Mouse (Mus musculus): ENCODE data around the gene D430041D05Rik. TPM values are rescaled to one million over a fixed set of nuclear protein-coding genes. Genes with fewer than 3 reads are reported as not detected.

D430041D05Rik gene
- polyA plus RNA-seq, 1 experiment from 2014 or later = 17.3 TPM

- ATAC-seq (ENCODE audit: low read depth) = no peak
- Histone ChIP-seq H3K9ac (replicated peaks; ENCODE audit: low read depth, low read length) (no peak overlapping the region), H3K9me3 (ENCODE audit: control insufficient read depth, low read length) (no peaks in the 10 kb centered on the region), H3K27me3 (ENCODE audit: control insufficient read depth, insufficient read depth, low read length) (no peaks in the 10 kb centered on the region), H3K36me3 (ENCODE audit: control insufficient read depth, insufficient read depth, low read length) (no peaks in the 10 kb centered on the region), H3K4me3 (ENCODE audit: low read depth, low read length) (no peak overlapping the region), H3K4me1 (ENCODE audit: control insufficient read depth, insufficient read depth, low read length) (no peaks in the 10 kb centered on the region), H3K4me2 (ENCODE audit: low read depth, low read length) (no peak overlapping the region), H3K27ac (ENCODE audit: low read depth, low read length) (no peak overlapping the region)
- 21% methylated on average over 7 of the region's 7 CpGs for WGBS
Observed at GRCm38 (mm10) chr2:104299160-104299559, 111.7 kb downstream of the D430041D05Rik start.

- no peak overlapping the region for H3K9ac ChIP-seq (replicated peaks; ENCODE audit: low read depth, low read length)
- no peaks in the 10 kb centered on the region for H3K27me3 ChIP-seq (ENCODE audit: control insufficient read depth, insufficient read depth, low read length)
- no peak overlapping the region for H3K4me3 ChIP-seq (ENCODE audit: low read depth, low read length)
- no peaks in the 10 kb centered on the region for H3K4me1 ChIP-seq (ENCODE audit: control insufficient read depth, insufficient read depth, low read length)
- H3K27ac ChIP-seq (ENCODE audit: low read depth, low read length) = no peak overlapping the region
- H3K36me3 ChIP-seq (ENCODE audit: control insufficient read depth, insufficient read depth, low read length) = no peaks in the 10 kb centered on the region
- 59% methylated on average over 3 of the region's 3 CpGs for WGBS
- H3K4me2 ChIP-seq (ENCODE audit: low read depth, low read length) = no peak overlapping the region
- ATAC-seq (ENCODE audit: low read depth) = no peak
- H3K9me3 ChIP-seq (ENCODE audit: control insufficient read depth, low read length) = no peaks in the 10 kb centered on the region
Observed at GRCm38 (mm10) chr2:104286821-104287220, 124.0 kb downstream of the D430041D05Rik start.

GRCm38 (mm10) chr2:104283401-104283955, 127.3 kb downstream of the D430041D05Rik start:
- no peak for ATAC-seq (ENCODE audit: low read depth)
- Histone ChIP-seq H3K4me3 (ENCODE audit: low read depth, low read length) (no peak overlapping the region), H3K36me3 (ENCODE audit: control insufficient read depth, insufficient read depth, low read length) (no peaks in the 10 kb centered on the region), H3K9ac (replicated peaks; ENCODE audit: low read depth, low read length) (no peak overlapping the region), H3K4me2 (ENCODE audit: low read depth, low read length) (no peak overlapping the region), H3K27ac (ENCODE audit: low read depth, low read length) (no peak overlapping the region), H3K9me3 (ENCODE audit: control insufficient read depth, low read length) (no peaks in the 10 kb centered on the region), H3K27me3 (ENCODE audit: control insufficient read depth, insufficient read depth, low read length) (no peaks in the 10 kb centered on the region), H3K4me1 (ENCODE audit: control insufficient read depth, insufficient read depth, low read length) (no peaks in the 10 kb centered on the region)
- 78% methylated on average over 8 of the region's 8 CpGs for WGBS

GRCm38 (mm10) chr2:104282835-104283234, 128.0 kb downstream of the D430041D05Rik start:
- 86% methylated on average over 2 of the region's 2 CpGs for WGBS
- no peaks in the 10 kb centered on the region for H3K4me1 ChIP-seq (ENCODE audit: control insufficient read depth, insufficient read depth, low read length)
- no peak for ATAC-seq (ENCODE audit: low read depth)
- H3K9ac ChIP-seq (replicated peaks; ENCODE audit: low read depth, low read length) = no peak overlapping the region
- no peak overlapping the region for H3K4me3 ChIP-seq (ENCODE audit: low read depth, low read length)
- no peaks in the 10 kb centered on the region for H3K36me3 ChIP-seq (ENCODE audit: control insufficient read depth, insufficient read depth, low read length)
- H3K4me2 ChIP-seq (ENCODE audit: low read depth, low read length) = no peak overlapping the region
- no peaks in the 10 kb centered on the region for H3K9me3 ChIP-seq (ENCODE audit: control insufficient read depth, low read length)
- no peak overlapping the region for H3K27ac ChIP-seq (ENCODE audit: low read depth, low read length)
- H3K27me3 ChIP-seq (ENCODE audit: control insufficient read depth, insufficient read depth, low read length) = no peaks in the 10 kb centered on the region

- ATAC-seq (ENCODE audit: low read depth) = peak; percentile 60; the same call in 1 of the 2 replicates
- Histone ChIP-seq H3K4me2 (ENCODE audit: low read depth, low read length) (no peak overlapping the region), H3K9me3 (ENCODE audit: control insufficient read depth, low read length) (no peaks in the 10 kb centered on the region), H3K27ac (ENCODE audit: low read depth, low read length) (no peak overlapping the region), H3K4me3 (ENCODE audit: low read depth, low read length) (no peak overlapping the region), H3K27me3 (ENCODE audit: control insufficient read depth, insufficient read depth, low read length) (no peaks in the 10 kb centered on the region), H3K9ac (replicated peaks; ENCODE audit: low read depth, low read length) (no peak overlapping the region), H3K4me1 (ENCODE audit: control insufficient read depth, insufficient read depth, low read length) (no peaks in the 10 kb centered on the region), H3K36me3 (ENCODE audit: control insufficient read depth, insufficient read depth, low read length) (no peaks in the 10 kb centered on the region)
- WGBS = 6% methylated on average over 4 of the region's 4 CpGs
Observed at GRCm38 (mm10) chr2:104267049-104267448, 143.8 kb downstream of the D430041D05Rik start.

GRCm38 (mm10) chr2:104261741-104262067, 149.1 kb downstream of the D430041D05Rik start:
- no peak overlapping the region for H3K4me3 ChIP-seq (ENCODE audit: low read depth, low read length)
- no peak overlapping the region for H3K27ac ChIP-seq (ENCODE audit: low read depth, low read length)
- 82% methylated on average over 4 of the region's 4 CpGs for WGBS
- no peaks in the 10 kb centered on the region for H3K4me1 ChIP-seq (ENCODE audit: control insufficient read depth, insufficient read depth, low read length)
- H3K9ac ChIP-seq (replicated peaks; ENCODE audit: low read depth, low read length) = no peak overlapping the region
- no peaks in the 10 kb centered on the region for H3K27me3 ChIP-seq (ENCODE audit: control insufficient read depth, insufficient read depth, low read length)
- H3K4me2 ChIP-seq (ENCODE audit: low read depth, low read length) = no peak overlapping the region
- H3K36me3 ChIP-seq (ENCODE audit: control insufficient read depth, insufficient read depth, low read length) = no peaks in the 10 kb centered on the region
- no peaks in the 10 kb centered on the region for H3K9me3 ChIP-seq (ENCODE audit: control insufficient read depth, low read length)
- no peak for ATAC-seq (ENCODE audit: low read depth)

GRCm38 (mm10) chr2:104260920-104261740, 149.7 kb downstream of the D430041D05Rik start:
- H3K27me3 ChIP-seq (ENCODE audit: control insufficient read depth, insufficient read depth, low read length) = no peaks in the 10 kb centered on the region
- H3K4me3 ChIP-seq (ENCODE audit: low read depth, low read length) = no peak overlapping the region
- H3K9ac ChIP-seq (replicated peaks; ENCODE audit: low read depth, low read length) = no peak overlapping the region
- no peak for ATAC-seq (ENCODE audit: low read depth)
- WGBS = 69% methylated on average over 18 of the region's 18 CpGs
- H3K4me1 ChIP-seq (ENCODE audit: control insufficient read depth, insufficient read depth, low read length) = no peaks in the 10 kb centered on the region
- no peak overlapping the region for H3K4me2 ChIP-seq (ENCODE audit: low read depth, low read length)
- H3K36me3 ChIP-seq (ENCODE audit: control insufficient read depth, insufficient read depth, low read length) = no peaks in the 10 kb centered on the region
- H3K9me3 ChIP-seq (ENCODE audit: control insufficient read depth, low read length) = no peaks in the 10 kb centered on the region
- no peak overlapping the region for H3K27ac ChIP-seq (ENCODE audit: low read depth, low read length)

- WGBS = 82% methylated on average over 15 of the region's 15 CpGs
- Histone ChIP-seq H3K27me3 (ENCODE audit: control insufficient read depth, insufficient read depth, low read length) (no peaks in the 10 kb centered on the region), H3K36me3 (ENCODE audit: control insufficient read depth, insufficient read depth, low read length) (no peaks in the 10 kb centered on the region), H3K9ac (replicated peaks; ENCODE audit: low read depth, low read length) (no peak overlapping the region), H3K4me3 (ENCODE audit: low read depth, low read length) (no peak overlapping the region), H3K4me1 (ENCODE audit: control insufficient read depth, insufficient read depth, low read length) (peaks cover 3% of the 10 kb centered on the region; the same call in 1 of the 2 replicates), H3K4me2 (ENCODE audit: low read depth, low read length) (no peak overlapping the region), H3K9me3 (ENCODE audit: control insufficient read depth, low read length) (no peaks in the 10 kb centered on the region), H3K27ac (ENCODE audit: low read depth, low read length) (no peak overlapping the region)
- ATAC-seq (ENCODE audit: low read depth) = no peak
Observed at GRCm38 (mm10) chr2:104256585-104256984, 154.2 kb downstream of the D430041D05Rik start.

GRCm38 (mm10) chr2:104254944-104255343, 155.9 kb downstream of the D430041D05Rik start:
- no peak for ATAC-seq (ENCODE audit: low read depth)
- Histone ChIP-seq H3K27ac (ENCODE audit: low read depth, low read length) (no peak overlapping the region), H3K4me2 (ENCODE audit: low read depth, low read length) (no peak overlapping the region), H3K4me1 (ENCODE audit: control insufficient read depth, insufficient read depth, low read length) (peaks cover 3% of the 10 kb centered on the region; the same call in 1 of the 2 replicates), H3K9me3 (ENCODE audit: control insufficient read depth, low read length) (no peaks in the 10 kb centered on the region), H3K36me3 (ENCODE audit: control insufficient read depth, insufficient read depth, low read length) (no peaks in the 10 kb centered on the region), H3K27me3 (ENCODE audit: control insufficient read depth, insufficient read depth, low read length) (no peaks in the 10 kb centered on the region), H3K9ac (replicated peaks; ENCODE audit: low read depth, low read length) (no peak overlapping the region), H3K4me3 (ENCODE audit: low read depth, low read length) (no peak overlapping the region)
- WGBS = 95% methylated on average over 9 of the region's 9 CpGs
